Mouse (Mus musculus): ENCODE measurements around the gene Rnf146. TPM values are rescaled to one million over a fixed set of nuclear protein-coding genes. Genes with fewer than 3 reads are reported as not detected.

Rnf146 gene
- 10.7 TPM for polyA plus RNA-seq (2015; fragmentation: Illumina TruSeq; extraction: RNeasy Lipid Tissue Mini Kit (QIAGEN cat#74804); ENCODE audit: insufficient read depth, low read depth, low replicate concordance)

DNA sequence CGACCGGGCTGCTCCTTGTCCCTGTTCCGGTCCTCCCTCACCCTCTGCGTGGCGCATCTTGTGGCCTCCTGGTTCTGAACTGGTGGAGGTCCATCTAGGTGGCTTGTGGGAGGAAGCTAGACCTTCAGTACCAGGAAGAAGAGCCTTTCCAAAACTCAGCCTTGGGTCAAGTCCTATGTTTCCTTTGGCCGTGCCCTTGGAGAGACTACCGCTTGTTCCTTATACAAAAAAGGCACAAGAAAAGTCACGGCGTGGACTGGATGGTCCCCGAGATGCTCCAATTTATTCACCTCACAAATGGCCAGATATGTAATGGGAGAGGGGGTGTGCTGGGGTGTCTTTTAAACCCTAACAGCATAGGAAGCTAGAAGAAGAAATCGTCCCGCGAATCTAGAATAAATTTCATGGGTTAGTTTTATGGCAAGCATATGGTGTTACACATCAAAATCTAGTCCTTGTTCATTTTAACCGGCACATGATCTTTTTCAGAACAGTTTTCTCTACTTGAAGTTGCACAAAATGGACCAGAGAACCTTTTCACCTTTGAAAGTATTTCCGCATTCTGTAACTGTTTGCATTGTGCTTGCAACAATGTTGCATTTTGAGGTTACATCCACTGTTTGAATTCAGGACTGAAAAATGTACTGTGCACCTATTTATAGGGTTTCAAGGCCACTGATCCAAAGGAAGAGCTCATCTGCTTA, at the start of gene Rnf146:
Gene Rnf146, minus strand, starts transcription at position 246 of the 704 bp plus-strand sequence.

DNA sequence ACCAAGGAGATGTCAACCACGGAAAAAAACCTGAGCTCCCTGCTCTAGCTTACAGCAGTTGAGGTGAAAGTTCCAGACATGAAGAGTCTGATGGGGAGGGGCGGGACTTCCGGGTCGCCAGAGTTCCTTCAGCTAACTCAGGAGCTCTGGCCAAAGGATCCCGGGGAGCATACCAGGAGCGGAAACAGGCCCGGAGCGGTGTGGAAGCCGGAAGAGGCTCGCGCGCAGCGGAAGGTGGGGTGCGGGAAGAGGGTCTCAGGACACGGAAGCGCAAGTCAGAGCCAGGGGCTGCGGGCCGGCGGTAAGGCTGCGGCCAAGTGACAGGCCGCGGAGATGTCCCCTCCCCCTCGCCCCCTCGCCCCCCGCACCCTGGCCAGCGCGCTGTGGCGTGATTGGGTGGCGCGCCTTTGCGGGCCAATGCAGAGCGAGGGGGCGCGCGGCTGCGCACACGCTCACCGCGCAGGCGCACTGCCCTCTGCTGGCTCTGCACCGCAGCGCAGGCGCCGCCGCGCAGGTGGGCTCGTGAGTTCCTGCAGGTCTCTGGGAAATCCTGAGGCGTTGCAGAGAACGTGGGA, 49.1 kb downstream of the Rnf146 start, which contains the start of gene Echdc1:
Gene Echdc1, plus strand, starts transcription at position 103 of the 575 bp plus-strand sequence.

Other genes with a start within 250 kb of the Rnf146 start
- 1.0 TPM for gene Soga3, start 218.6 kb downstream of the Rnf146 start, polyA plus RNA-seq (2015; fragmentation: Illumina TruSeq; extraction: RNeasy Lipid Tissue Mini Kit (QIAGEN cat#74804); ENCODE audit: insufficient read depth, low read depth, low replicate concordance)
- gene Gm49353, start 163.5 kb downstream of the Rnf146 start, polyA plus RNA-seq (2015; fragmentation: Illumina TruSeq; extraction: RNeasy Lipid Tissue Mini Kit (QIAGEN cat#74804); ENCODE audit: insufficient read depth, low read depth, low replicate concordance): not detected
- 0.85 TPM for gene 9330159F19Rik, start 150.8 kb downstream of the Rnf146 start, polyA plus RNA-seq (2015; fragmentation: Illumina TruSeq; extraction: RNeasy Lipid Tissue Mini Kit (QIAGEN cat#74804); ENCODE audit: insufficient read depth, low read depth, low replicate concordance)
- gene Echdc1, start 49.3 kb downstream of the Rnf146 start, polyA plus RNA-seq (2015; fragmentation: Illumina TruSeq; extraction: RNeasy Lipid Tissue Mini Kit (QIAGEN cat#74804); ENCODE audit: insufficient read depth, low read depth, low replicate concordance): 4.0 TPM
- 1.5 TPM for gene Rspo3, start 173.4 kb upstream of the Rnf146 start, polyA plus RNA-seq (2015; fragmentation: Illumina TruSeq; extraction: RNeasy Lipid Tissue Mini Kit (QIAGEN cat#74804); ENCODE audit: insufficient read depth, low read depth, low replicate concordance)

All from pancreas, adult 10 weeks (tissue).